ENCODE assay signal across 30 mouse cellular contexts in the genomic region with DNA sequence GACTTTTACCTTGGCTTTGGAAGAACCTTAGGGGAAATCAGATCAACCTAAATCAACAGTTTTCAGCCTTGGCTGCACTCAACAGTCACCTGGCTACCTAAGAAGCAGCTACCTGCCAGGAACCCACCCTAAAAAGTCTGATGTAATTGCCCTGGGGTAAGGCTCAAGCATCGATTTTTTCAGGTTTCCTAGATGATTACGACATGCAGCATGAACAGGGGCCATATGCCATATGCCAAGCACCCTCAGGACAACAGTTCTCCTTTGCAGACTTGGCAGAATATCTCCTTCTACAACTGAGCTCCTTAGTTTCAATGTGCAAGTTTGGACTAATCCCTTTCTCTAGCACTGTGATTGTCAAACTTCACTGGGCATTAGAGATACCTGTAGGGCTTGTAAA.
"Had no signal": no experiment of that assay in that cellular context is flagged by ENCODE, and none has a peak within 500 bp of the region (broad histone marks: within the 10 kb centered on the region; RNA-seq: fewer than 3 reads in every experiment).

No protein-coding gene starts in this region.

- H3K9me3 ChIP-seq: embryonic facial prominence, embryonic 10.5 days; embryonic facial prominence, embryonic 12.5 days; embryonic facial prominence, embryonic 13.5 days; embryonic facial prominence, embryonic 15.5 days; forebrain, embryonic 10.5 days; forebrain, embryonic 12.5 days; forebrain, embryonic 13.5 days; forebrain, embryonic 15.5 days had no signal

- H3K36me3 ChIP-seq: embryonic facial prominence, embryonic 10.5 days; embryonic facial prominence, embryonic 12.5 days; embryonic facial prominence, embryonic 13.5 days; embryonic facial prominence, embryonic 15.5 days; forebrain, embryonic 10.5 days; forebrain, embryonic 12.5 days; forebrain, embryonic 15.5 days had no signal

- H3K4me2 ChIP-seq: embryonic facial prominence, embryonic 12.5 days; embryonic facial prominence, embryonic 13.5 days; embryonic facial prominence, embryonic 15.5 days; forebrain, embryonic 12.5 days; forebrain, embryonic 13.5 days; forebrain, embryonic 15.5 days had no signal

- H3K9ac ChIP-seq: embryonic facial prominence, embryonic 12.5 days; embryonic facial prominence, embryonic 13.5 days; embryonic facial prominence, embryonic 15.5 days; forebrain, embryonic 12.5 days; forebrain, embryonic 13.5 days; forebrain, embryonic 15.5 days; forebrain, postnatal 0 days had no signal

- ATAC-seq: forebrain, embryonic 13.5 days; forebrain, embryonic 14.5 days; forebrain, embryonic 15.5 days; forebrain, embryonic 16.5 days; forebrain, postnatal 0 days had no signal

- H3K4me1 ChIP-seq: embryonic facial prominence, embryonic 12.5 days; forebrain, embryonic 10.5 days; forebrain, embryonic 12.5 days; forebrain, embryonic 13.5 days; forebrain, embryonic 15.5 days had no signal

- H3K27ac ChIP-seq: embryonic facial prominence, embryonic 10.5 days; embryonic facial prominence, embryonic 12.5 days; embryonic facial prominence, embryonic 13.5 days; embryonic facial prominence, embryonic 15.5 days; forebrain, embryonic 10.5 days; forebrain, embryonic 12.5 days; forebrain, embryonic 13.5 days; forebrain, embryonic 15.5 days; gastrocnemius, adult 2 months; heart, adult 2 months had no signal

- DNase-seq: cerebellum, adult 18-20 months; cerebellum, adult 2 months; cerebellum, adult 8-10 months; cerebellum, adult 9-10 months; cerebellum, adult 9-11 months; cerebellum, postnatal 10 days; cerebellum, postnatal 14 days; cerebellum, postnatal 25 days; cerebellum, postnatal 36 days; embryo, embryonic 11 days; forebrain, postnatal 0 days; gastrocnemius, adult 2 months; gastrocnemius, postnatal 10 days; gastrocnemius, postnatal 14 days; gastrocnemius, postnatal 25 days; gastrocnemius, postnatal 36 days; heart, adult 11 months; heart, adult 18-20 months; heart, adult 2 months had no signal

- H3K27me3 ChIP-seq: embryonic facial prominence, embryonic 12.5 days; embryonic facial prominence, embryonic 13.5 days; embryonic facial prominence, embryonic 15.5 days; forebrain, embryonic 12.5 days; forebrain, embryonic 13.5 days; forebrain, embryonic 15.5 days had no signal

- H3K4me3 ChIP-seq: embryonic facial prominence, embryonic 10.5 days; embryonic facial prominence, embryonic 12.5 days; embryonic facial prominence, embryonic 13.5 days; embryonic facial prominence, embryonic 15.5 days; erythroblast, embryonic 14.5 days; forebrain, embryonic 10.5 days; forebrain, embryonic 12.5 days; forebrain, embryonic 13.5 days; forebrain, embryonic 15.5 days; gastrocnemius, adult 2 months; heart, adult 2 months had no signal
